Mouse (Mus musculus) cerebellum, adult 11-12 months (tissue): ENCODE measurements around the gene Lpp.

Experiments used
- DNase-seq: peaks from one replicate; pipeline ENCODE4 v3.0.0; 2022

Gene Lpp

DNA sequence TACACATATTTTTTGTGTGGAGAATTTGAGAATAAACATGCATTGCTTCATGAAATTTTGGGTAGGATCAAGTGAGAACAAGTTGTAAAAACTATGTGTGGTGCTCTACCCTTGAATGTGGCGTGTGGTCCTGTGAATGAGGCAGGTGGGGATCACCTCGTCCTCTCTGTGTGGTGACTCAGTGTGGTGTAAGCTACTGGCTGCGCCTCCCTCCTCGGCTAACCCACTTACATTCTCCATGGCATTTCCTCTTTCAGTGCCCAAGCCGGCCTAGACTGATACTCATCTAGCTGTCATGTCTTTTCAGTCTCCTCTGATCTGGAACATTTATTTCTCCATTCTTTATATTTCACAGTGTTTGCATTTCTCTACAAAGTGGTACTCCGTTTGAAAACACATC is 81.5 kb downstream of the Lpp start:
- DNase-seq, result no peak

DNA sequence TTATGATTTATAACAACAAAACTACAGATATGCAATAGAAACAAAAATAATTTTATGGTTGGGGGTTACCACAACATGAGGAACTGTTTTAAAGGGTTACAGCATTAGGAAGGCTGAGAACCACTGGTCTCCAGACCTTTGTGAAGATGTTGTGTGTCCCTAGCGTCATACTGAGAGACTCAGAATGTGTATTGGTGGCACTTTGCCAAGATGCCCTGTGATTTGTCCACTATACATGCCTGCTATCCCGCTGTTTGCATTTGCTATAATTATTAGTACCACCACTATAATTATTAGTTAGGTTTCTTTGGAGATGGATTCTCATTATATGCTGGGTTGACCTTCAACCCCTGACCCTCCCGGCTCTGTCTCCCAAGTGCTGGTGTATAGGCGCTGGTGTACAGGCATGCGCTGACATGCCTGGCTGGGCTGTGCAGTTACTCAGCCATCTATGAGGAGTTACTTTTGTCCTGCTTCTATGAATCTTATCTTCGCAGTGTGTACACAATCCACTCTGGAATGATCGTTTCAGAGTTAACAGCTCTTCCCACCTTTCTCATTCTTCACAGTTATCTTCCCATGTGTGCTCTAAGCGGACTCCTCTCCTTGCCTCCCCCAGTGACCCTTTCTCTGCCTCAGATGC is 82.1 kb downstream of the Lpp start:
- DNase-seq, result no peak

DNA sequence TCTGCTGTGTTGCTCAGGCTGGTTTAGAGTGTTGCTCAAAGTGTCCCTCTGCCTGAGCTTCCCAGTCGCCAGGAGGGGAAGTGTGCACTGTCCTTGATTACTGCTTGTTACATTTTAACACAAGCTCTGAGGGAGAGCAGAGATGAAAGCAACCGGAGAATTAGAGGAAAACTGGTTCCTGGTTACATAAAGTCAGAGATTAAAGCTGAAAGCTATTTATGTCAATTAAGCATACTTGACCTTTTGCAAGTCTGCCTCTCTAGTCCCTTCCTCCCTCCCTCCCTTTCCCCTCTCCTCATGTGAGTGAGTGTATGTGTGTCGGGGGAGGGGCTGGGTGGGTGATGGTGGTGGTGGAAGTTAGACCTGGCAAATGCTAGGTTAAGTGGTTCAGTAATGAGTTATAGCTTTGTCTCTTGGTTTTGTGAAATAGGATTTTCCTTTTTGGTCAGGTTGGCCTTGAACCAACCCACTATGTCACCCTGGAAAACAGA is 83.6 kb downstream of the Lpp start:
- DNase-seq, result no peak

DNA sequence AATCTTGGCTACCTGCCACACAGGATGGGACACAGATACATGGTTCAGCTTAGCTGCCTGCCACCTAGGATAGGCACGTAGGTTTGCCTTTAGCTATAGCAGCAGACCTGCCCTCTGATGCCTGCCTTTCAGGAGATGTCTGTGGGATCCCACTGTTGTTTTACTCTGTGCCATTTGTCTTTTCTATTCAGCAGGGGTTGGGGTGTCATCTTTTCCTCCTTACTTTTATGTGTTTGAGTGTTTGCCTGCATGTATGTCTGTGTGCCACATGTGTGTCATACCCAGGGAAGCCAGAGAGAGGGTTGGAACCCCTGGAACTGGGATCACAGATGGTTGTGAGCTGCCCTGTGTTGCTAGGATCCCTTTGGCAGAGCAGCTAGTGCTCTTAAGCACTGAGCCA is 84.7 kb downstream of the Lpp start:
- DNase-seq, result no peak

DNA sequence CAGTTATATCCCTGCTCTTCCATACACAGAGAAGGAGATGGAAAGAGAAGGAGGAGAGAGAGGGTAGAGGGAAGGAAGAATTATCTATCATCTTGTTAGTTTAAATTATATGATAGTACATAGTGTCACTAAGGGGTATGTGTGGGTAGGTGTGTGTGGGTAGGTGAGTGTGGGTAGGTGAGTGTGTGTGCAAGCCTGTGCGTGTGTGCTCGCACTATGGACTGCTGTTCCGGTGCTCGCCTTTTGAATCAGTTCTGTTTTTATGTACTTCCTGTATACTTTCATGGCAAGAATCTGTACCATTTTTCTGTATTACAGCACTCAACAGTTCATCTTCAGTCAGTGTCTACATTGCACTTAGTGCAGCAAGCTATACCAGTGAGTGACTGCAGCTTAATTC is 85.5 kb downstream of the Lpp start:
- DNase-seq, result no peak

DNA sequence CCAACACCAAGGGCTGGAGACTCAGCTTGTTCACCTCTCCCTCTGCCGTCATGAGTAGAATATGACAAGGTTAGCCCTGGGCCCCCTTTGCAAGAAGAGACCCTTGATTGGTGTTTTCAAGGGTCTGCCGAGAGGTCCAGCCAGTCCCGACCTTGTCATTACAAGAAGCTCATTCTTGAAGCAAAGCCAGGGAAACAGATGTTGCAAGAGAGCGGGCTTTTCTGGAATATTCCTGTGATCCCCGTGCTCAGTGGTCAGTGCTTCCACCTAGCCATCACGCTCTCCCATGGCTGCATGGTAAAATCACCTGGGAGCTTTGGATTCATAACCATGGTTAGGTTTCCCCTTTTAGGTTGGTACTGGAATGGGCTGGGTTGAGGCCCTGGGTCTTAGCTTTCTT is 89.3 kb downstream of the Lpp start:
- DNase-seq, result peak; percentile 50

DNA sequence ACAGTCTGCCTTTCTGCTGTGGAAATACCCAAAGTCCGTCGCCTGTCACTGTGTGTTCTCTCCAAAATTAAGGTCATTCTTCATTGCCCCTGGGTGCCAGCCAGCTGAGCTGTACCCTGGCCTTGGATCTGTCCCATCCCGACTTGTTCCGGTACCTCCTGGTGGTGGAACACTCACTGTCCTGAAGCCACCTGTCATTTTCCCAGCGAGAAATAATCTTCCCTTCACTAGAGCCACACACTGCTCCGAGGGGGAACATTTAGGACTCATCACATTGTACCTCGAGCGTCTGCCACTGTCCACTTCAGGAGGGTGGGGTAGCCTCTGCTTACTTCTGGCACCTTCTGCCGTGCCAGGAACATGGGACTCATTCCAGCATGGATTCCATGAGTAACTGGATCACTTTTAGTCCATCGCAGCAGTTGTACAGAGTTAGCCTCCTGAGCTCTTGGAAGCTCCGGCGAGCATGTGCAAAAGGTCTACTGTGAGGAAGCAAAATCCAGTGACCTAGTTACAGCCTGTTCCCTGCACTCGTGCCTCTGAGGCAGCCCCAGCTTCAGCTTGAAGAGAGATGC is 90.3 kb downstream of the Lpp start:
- DNase-seq, result peak; percentile 98

DNA sequence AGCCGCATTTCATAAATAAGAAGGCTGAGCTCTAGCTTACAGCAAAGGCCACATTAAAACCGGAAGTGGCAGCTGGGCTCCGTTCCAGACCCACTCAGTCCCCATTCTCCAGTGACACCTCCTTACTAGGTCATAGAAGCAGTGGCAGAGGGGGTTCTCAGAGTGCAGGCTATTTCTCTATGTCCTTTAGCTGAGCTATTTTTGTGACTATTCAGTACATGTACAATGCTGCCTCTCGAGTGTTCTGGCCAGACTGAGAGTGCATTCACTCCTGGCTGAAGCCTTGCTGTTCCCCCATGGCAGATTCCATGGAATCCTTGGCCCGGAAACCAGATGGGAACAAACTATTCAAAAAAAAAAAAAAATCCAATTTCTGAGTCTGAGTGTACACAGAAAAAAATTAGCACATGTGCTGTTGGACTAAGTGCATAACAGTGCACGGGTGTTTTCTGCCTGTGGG is 94.5 kb downstream of the Lpp start:
- DNase-seq, result peak; percentile 56

DNA sequence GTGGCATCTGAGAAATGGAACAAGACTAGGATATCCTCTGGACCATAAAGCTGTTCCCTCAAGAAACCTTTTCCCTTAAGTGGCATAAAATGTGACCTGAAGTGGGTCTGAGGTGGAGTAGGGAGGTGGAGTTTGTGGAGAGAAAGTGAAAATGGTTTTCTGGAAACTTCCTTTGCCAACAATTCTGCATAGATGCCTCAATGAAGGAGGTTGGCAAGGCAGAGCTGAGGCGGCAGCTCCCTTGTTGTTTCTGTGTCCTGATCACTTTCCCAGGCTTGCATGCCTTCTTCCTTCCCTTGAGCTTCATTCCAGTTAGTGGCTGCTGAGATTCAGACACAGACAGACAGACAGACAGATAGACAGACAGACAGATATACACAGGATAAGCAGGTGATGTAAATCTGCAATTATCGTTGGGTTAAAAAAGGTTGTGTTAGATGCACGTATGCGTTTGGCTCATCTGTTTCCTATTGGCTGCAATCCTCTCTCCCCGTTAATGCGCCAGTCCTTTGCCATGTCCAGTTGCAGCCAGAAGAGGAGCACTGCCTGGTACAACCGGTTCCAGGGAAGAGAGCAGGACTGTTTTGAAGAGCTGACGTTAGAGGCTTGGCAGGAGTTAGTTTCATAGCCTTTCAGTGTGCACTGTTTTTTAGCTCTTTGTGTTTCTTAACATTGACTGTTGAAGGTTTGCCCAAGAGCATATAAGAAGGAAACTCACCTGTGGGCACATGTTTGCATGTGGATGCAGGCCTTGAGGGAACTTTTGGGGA is 96.4 kb downstream of the Lpp start:
- no peak for DNase-seq

DNA sequence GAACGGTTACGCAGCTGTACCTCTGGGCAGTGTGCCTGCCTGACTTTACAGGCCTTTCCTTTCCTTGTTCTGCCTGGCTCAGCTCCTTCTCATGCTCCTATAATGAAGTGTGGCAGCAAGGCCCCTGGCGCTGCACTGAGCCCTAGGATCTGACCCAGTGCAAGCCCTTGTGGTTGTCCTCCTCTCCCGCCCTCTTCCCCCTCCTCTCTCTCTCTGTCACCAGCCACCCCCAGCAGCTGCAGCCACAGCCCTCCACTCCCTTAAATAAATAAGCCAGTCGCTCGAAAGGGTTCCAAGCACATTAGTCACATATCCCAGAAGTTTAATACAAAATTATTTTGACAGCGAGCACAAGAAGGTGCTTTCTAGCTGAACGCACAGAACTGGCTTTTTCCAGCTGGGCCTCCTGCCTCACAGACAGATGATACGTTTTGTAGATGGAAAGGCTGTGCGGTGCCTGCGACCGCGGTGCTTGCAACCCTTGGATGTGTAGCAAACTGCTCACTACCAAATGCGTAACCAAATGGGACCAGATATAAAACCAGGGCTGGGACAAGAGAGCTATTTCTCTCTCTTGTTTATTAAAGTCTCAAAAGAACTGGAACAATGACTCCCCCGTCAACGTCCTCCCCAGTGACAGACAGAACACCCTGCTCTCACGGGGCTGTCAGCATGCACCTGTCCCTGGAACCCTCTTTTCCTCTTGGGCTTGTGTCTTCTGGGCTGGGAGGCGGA is 97.6 kb downstream of the Lpp start:
- no peak for DNase-seq

DNA sequence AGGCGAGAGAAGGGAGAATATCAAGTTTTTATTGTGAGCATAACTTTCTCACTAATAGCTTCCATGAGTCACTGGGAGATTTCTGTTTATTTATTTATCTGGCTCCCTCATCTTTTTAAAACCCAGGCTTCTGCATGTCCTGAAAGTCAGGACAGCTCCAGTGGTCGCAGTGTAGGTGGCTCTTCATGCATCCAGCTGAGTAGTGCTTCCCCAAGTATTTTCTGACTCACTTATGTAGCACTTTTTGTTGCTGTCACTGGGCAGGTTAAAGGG is 98.1 kb downstream of the Lpp start:
- DNase-seq, result no peak

DNA sequence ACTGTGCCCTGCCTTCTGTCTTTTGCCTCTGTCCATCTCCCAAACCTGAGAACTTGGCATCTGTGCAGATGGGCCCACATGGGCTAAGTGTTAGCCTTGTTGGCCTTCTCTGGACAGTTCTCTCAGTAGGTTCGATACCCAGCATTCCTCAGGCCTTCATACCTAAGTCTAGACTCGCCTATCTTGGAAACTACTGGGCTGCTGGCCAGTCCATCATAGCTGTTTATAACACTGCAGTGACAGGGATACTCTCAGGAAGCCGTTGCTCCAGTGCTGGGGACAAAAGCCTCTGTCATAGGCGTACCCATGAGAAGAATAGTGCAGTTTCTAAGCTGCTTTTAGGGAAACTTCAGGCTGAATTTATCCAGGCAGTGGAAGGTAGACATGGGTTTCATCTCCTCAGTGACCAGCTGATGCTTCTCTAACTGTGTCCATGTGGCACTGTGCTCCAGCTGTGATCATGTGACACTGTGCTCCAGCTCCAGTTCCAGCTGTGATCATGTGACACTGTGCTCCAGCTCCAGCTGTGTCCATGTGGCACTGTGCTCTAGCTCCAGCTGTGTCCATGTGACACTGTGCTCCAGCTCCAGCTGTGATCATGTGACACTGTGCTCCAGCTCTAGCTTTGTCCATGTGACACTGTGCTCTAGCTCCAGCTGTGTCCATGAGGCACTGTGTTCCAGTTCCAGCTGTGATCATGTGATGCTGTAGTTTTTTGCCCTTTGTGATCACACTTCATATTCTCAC is 99.1 kb downstream of the Lpp start:
- no peak for DNase-seq

DNA sequence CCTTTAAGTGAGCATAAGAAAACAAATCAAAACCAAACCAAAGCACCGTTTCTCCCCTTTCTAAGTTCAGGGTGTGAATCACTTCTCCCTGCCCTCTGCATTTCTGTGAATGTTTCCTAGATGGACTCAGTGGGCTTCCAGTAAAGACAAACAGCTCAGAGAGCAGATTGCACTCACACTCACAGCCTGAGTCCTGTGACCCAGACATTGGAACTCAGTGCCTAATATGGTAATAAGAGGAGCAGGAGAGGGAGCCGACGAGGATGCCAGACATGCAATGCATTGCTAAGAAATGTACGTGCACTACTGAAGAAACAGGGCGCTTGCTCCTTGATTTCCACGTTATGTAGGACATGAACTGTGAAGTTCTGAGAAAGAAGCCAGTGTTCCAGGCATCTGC is 101.2 kb downstream of the Lpp start:
- DNase-seq, result no peak

DNA sequence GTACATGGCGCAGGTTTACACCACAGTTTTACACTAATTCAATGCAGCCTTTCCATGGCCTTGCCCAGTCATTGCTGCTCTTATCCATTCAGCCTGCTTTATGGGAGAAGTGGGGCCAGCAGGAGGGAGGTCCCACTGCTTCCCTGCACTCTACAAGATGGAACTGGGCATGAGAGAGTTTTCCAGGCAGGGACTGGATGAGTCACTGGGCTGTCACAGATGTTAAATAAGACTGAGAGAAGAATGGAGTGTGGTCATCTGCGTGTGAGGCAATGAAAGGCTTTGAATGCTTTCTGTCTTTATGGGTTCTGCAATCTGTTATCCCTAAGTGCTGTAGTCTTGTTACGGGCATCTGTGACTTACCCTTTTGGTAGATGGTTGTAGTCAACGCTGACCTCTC is 102.2 kb downstream of the Lpp start:
- DNase-seq, result no peak

DNA sequence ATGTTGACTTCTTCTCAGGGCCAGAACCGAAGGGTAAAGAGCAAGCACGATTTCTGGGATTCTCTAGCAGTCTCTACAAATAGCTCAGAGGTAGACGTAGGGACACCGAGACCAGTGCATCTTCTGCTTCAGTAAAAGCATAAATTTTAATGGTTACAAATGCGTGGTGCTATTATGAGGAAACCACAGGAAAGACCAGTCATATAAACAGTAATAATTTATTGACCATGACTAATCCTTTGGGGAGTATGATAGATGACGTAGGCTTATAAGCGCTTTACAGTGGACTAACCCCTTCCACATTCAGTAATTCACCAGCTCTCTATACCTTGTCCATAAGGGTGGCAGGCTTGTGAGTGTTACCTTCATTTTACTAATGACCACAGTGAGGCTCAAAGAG is 103.3 kb downstream of the Lpp start:
- DNase-seq, result no peak

DNA sequence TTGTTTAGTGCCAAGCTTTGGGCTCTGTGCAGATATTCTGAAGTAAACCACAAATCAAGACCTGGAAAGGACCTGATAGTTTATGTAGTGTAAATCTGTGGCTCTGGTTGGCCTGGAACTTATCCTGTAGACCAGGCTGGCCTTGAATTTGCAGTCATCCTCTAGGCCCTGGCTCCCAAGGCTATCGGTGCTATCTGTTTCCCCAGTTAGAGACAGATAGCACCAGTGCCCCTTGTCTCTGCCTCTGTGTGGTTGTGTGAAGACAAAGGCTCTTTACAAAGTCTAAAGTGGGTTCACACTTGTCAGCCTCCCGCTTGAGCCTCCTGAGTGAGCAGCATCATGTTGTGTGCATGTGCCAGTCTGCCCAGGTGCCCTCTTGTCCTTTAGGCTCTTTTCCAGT is 104.1 kb downstream of the Lpp start:
- DNase-seq, result no peak

DNA sequence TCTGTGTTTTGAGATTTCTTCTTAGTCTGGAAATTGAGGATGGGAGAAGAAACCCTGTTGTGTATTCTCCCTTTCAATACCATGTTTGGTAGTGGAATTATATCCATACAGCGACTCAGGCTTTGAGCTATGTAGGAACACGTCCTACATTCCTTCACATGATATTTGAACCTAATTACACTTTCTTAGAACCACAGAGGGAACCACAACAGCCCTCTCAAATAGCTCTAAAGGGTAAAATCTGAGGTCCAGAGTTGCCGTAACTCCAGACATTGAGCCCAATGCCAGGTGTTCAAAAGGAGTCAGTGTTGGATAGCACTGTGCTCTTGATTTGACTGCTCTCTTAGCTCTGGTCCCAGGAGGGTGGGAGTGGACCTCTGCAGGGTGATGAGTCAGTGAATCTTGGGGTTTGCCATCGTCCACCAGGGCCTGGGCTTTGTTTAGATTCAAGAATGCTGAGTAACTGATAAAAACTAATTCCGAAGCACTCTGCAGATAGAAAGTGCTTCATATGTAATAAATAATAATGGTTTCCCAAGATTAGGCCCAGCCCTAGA is 104.9 kb downstream of the Lpp start:
- DNase-seq, result no peak

DNA sequence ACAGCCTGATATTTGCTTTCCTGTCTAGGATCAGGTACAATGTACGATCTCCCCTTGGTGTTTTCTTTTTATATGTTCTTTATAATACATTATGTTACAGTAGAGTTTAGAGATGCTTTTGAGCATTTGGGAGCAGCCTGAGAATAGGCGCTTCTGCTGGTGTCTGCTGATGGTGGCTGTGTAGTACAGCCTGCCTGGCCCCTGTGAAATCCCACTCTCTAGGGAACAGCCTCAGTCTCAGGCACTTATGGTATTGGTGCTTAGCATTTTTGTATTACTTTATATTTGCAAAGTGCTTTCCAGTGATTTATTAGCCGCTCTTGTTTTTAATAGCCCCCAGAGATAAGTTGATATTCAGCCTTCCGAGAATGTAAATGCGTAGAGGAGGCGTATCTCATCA is 107.9 kb downstream of the Lpp start:
- DNase-seq, result no peak

DNA sequence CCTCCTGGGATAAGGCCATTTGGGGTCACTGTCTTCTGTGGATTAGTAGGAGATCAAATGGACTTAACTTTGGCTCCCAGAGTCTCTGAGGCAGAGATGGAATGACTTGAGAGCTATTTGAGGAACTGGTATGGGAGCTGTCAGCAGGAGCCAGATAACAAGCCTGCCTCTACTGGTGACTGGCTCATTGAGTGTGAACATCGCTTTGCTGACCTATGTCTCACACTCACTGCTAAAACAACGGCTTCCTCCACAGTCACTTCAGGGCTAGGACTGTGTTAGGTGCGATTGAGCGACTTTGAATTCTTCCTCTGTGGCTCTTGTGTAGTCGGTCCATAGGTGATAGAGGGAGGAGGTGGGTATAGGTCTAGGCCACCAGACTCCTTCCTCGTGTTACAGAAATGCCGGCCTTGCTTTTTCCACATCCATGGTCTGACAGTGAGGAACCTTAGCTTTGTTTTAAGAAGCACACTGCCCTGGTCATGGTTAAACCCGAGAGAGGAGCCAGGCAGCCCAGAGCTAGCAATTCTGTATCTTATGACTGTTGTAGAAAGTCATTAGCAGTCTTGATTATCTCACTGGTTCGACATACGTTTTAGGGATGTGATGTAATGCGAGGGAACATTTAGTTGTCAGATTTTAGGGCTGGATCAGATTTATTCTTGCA is 108.5 kb downstream of the Lpp start:
- DNase-seq, result no peak

DNA sequence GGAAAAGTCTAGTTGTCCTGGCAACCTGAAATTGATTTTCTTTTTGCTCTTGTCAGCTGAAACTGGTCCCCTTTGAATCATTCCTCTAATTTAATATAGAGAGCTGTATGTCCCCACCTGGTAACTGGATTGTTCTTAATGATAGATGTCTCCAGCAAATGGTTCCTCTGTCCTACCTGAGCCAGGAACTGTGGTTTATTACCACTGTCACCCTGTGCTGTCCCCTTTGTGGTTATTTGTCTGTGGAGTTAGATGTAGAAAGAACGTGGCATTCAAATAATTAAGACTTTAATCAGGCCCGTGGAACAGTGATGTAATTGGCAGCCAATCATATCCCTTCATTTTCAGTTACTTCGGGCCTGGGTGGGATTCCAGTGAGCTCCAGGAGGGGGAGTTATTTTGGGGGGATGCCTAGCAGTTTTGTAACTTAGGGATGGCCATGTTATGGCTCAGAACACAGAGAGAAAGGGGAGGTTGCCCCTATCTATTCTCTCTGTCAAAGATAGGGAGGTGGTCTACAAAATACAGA is 109.1 kb downstream of the Lpp start:
- DNase-seq, result no peak

DNA sequence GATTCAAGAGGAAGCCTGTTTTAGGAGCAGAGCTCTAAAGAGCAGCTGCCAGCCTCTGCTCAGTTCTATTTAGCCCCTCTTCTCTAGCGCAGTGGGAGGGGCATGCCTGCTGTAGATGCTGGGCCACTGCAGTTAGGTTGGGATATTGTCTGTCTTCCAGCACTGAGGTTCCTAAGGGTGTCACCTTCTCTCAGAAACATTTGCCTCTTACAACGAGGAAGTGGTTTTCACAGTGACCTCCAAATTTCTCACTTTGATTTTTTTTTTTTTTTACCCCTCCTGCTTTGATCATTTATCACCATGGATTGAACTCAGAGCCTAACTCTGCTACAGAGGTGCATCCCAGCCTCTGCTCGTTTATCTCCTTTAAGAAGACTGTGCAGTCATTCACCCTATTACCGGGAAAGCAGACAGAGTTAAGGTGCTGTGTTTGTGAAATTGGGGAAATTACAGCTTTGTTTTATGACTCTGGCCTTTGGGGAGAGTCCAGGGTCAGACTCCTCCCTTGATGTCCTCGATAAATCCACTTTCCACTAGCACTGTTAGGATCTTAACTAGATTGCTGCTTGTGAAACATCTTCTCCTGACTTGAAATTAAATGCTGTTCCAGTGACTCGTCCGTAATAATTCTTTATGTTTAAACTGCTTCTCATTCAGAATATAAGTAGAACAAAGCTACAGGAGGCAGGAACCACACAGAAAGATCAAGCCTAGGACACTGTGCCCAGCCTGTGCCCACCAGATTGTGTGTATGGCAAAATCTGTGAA is 111.7 kb downstream of the Lpp start:
- no peak for DNase-seq
